Mouse (Mus musculus) kidney, adult 2 months (tissue): Measurements from ENCODE around the gene Gpatch2.

Source experiments
- CTCF ChIP-seq: fragments of 200-500 bp; conservative IDR thresholded peaks from 2 replicates; pipeline ENCODE4 v1.5.1; 2011; ENCODE audit warnings: low read depth, mild to moderate bottlenecking, control low read depth, low read length, moderate library complexity, mixed read lengths; ENCODE audit not compliant: insufficient read depth, insufficient read length
- POLR2A ChIP-seq: fragments of 200-500 bp; IDR thresholded peaks from one replicate; pipeline ENCODE4 v1.6.1; 2011; ENCODE audit warnings: low read depth, low read length, control low read depth

GRCm38 (mm10) chr1:187314516-187314915 lies 99.2 kb downstream of the Gpatch2 start:
- TF ChIP-seq CTCF (no peak), POLR2A (no peak)
